Mouse (Mus musculus): ENCODE data around the gene Casc4. TPM values are rescaled to one million over a fixed set of nuclear protein-coding genes. Genes with fewer than 3 reads are reported as not detected.
A peak's percentile ranks its signal among the peaks of the same experiment; 100 is the strongest.

The Casc4 gene
- total and polyA plus RNA-seq, 2 experiments from 2014 or later, result 8.7 to 21.9 TPM

DNA sequence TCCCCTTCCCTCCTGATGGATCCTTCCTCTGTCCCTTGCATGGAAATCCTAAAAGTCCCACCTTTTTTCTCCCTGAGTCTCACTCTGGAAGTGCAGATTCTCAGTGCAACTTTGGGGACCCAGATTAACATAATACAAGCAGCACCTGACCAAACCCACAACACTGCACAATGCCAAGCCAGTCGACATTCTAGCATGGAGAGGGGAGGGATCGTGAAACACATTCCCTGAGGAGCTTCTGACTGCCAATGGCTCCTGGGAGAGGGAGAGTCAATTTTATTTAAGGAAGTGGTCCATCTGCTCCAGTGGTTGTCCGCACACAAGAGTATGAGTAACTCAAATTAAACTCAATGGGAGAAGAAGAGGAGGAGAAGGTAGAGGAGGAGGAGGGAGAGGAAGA is 31.8 kb upstream of the Casc4 start:
- no peak for ATAC-seq (ENCODE audit: insufficient read depth, low read depth)
- Histone ChIP-seq H3K4me1 (ENCODE audit: control insufficient read depth, insufficient read depth) (no peaks in the 10 kb centered on the region), H3K27me3 (ENCODE audit: control insufficient read depth, insufficient read depth, low read length) (no peaks in the 10 kb centered on the region), H3K4me2 (ENCODE audit: low read depth, low read length) (no peak overlapping the region), H3K9ac (replicated peaks; ENCODE audit: low read depth, low read length) (no peak overlapping the region), H3K4me3 (ENCODE audit: low read depth, low read length) (no peak overlapping the region), H3K36me3 (replicated peaks; ENCODE audit: control insufficient read depth, insufficient read depth, low read length) (no peaks in the 10 kb centered on the region), H3K27ac (ENCODE audit: low read depth) (no peak overlapping the region), H3K9me3 (replicated peaks; ENCODE audit: control insufficient read depth, low read length) (no peaks in the 10 kb centered on the region; the same call in 1 of the 2 replicates)
- no peak for DNase-seq (ENCODE audit: low spot score)
- TF ChIP-seq CTCF (IDR thresholded peaks at IDR 0.05; ENCODE audit: low read depth), result no peak
- no peak for TF ChIP-seq EP300 (IDR thresholded peaks at IDR 0.05; ENCODE audit: low read depth)
- WGBS, result 26% methylated on average over 3 of the region's 3 CpGs

DNA sequence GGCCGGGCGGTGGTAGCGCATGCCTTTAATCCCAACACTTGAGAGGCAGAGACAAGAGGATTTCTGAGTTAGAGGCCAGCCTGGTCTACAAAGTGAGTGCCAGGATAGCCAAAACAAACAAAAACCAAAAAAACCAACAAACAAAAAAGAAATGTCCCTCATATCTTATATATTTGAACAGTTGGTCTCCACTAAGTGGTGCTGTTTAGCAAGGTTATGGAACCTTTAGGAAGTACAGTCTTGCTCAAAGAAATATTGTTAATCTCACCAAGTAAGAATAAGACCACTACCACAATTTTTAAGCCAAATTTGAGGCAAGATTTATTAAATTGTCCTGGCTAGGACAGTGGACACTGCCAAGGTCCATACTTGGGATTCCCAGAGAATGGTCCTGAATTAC is 25.3 kb upstream of the Casc4 start:
- TF ChIP-seq EP300 (IDR thresholded peaks at IDR 0.05; ENCODE audit: low read depth) (no peak), CTCF (IDR thresholded peaks at IDR 0.05; ENCODE audit: low read depth) (peak; percentile 14; the same call in 1 of the 2 replicates)
- no peak overlapping the region for H3K4me2 ChIP-seq (ENCODE audit: low read depth, low read length)
- WGBS, result 94% methylated on average over 3 of the region's 3 CpGs
- ATAC-seq (ENCODE audit: insufficient read depth, low read depth), result no peak
- no peak overlapping the region for H3K4me3 ChIP-seq (ENCODE audit: low read depth, low read length)
- no peaks in the 10 kb centered on the region for H3K27me3 ChIP-seq (ENCODE audit: control insufficient read depth, insufficient read depth, low read length)
- no peak for DNase-seq (ENCODE audit: low spot score)
- no peaks in the 10 kb centered on the region for H3K36me3 ChIP-seq (replicated peaks; ENCODE audit: control insufficient read depth, insufficient read depth, low read length)
- H3K9ac ChIP-seq (replicated peaks; ENCODE audit: low read depth, low read length), result no peak overlapping the region
- no peaks in the 10 kb centered on the region; the same call in 1 of the 2 replicates for H3K9me3 ChIP-seq (replicated peaks; ENCODE audit: control insufficient read depth, low read length)
- H3K27ac ChIP-seq (ENCODE audit: low read depth), result no peak overlapping the region
- H3K4me1 ChIP-seq (ENCODE audit: control insufficient read depth, insufficient read depth), result no peaks in the 10 kb centered on the region

DNA sequence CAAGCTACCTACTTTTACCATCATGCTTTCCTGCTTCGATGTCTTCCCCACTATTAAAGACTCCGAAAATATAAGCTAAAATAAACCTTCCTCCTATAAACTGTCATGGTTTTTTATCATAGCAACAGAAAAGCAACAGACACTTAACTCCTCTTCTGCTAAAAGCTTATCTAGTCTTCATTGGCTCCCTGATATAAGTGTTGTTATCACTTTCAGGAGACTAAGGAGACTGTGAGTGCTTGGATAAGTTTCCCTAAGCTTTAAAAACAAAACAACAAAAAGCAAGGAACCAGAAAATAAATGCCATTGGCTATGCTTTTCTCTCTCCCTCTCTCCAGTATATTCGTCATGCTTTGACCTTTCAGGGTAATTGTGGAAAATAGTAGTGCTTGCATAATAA is 24.5 kb upstream of the Casc4 start:
- DNase-seq (ENCODE audit: low spot score) (no peak), ATAC-seq (ENCODE audit: insufficient read depth, low read depth) (no peak)
- no peaks in the 10 kb centered on the region for H3K36me3 ChIP-seq (replicated peaks; ENCODE audit: control insufficient read depth, insufficient read depth, low read length)
- no peaks in the 10 kb centered on the region for H3K27me3 ChIP-seq (ENCODE audit: control insufficient read depth, insufficient read depth, low read length)
- no peaks in the 10 kb centered on the region for H3K4me1 ChIP-seq (ENCODE audit: control insufficient read depth, insufficient read depth)
- H3K27ac ChIP-seq (ENCODE audit: low read depth), result no peak overlapping the region
- no peak overlapping the region for H3K4me3 ChIP-seq (ENCODE audit: low read depth, low read length)
- TF ChIP-seq CTCF (IDR thresholded peaks at IDR 0.05; ENCODE audit: low read depth) (no peak), EP300 (IDR thresholded peaks at IDR 0.05; ENCODE audit: low read depth) (no peak)
- H3K9ac ChIP-seq (replicated peaks; ENCODE audit: low read depth, low read length), result no peak overlapping the region
- no peak overlapping the region for H3K4me2 ChIP-seq (ENCODE audit: low read depth, low read length)
- H3K9me3 ChIP-seq (replicated peaks; ENCODE audit: control insufficient read depth, low read length), result no peaks in the 10 kb centered on the region; the same call in 1 of the 2 replicates
- WGBS, result 65% methylated on average over 3 of the region's 3 CpGs

DNA sequence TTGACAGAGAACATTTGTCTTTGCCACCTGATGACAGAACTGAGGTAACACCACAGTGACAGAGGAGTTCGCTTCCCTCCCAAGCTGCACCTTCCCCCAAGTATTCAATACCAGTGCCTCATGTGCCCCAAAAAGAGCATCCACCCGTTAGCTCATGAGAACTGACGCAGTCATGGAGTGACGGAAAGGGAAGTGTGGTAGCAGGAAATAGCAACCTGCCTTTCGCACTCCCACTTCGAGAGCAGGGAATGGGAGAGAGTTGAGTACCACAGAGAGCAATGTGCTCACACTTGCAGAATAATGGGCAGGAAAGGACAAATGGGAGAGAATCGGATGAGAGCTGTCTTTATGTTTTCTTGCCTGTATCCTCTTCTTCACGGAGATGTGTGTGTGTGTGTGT is 20.7 kb upstream of the Casc4 start:
- ATAC-seq (ENCODE audit: insufficient read depth, low read depth), result no peak

DNA sequence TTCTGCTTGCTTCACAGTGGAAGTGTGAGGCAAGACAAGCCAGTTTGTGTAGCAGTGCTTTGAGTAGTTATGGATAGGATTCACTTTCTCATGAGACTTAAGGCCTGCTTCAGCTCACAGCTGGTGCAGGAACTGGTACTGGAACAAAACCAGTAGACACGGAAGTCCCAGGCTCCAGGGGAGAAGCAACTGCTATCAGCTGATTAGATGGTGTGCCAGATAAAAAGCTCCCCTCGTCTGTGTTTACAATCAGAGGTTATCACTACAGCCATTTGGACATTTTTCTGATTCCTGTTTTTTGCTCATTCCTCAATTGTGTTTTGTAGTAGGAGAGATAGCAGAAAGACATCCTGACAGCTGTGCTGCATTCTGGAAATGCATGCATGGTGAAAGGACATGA is 14.7 kb upstream of the Casc4 start:
- H3K4me1 ChIP-seq (ENCODE audit: control insufficient read depth, insufficient read depth), result no peaks in the 10 kb centered on the region
- H3K27me3 ChIP-seq (ENCODE audit: control insufficient read depth, insufficient read depth, low read length), result no peaks in the 10 kb centered on the region
- H3K9me3 ChIP-seq (replicated peaks; ENCODE audit: control insufficient read depth, low read length), result no peaks in the 10 kb centered on the region; the same call in 1 of the 2 replicates
- no peak for ATAC-seq (ENCODE audit: insufficient read depth, low read depth)
- H3K9ac ChIP-seq (replicated peaks; ENCODE audit: low read depth, low read length), result no peak overlapping the region
- no peak overlapping the region for H3K27ac ChIP-seq (ENCODE audit: low read depth)
- no peak overlapping the region for H3K4me3 ChIP-seq (ENCODE audit: low read depth, low read length)
- TF ChIP-seq EP300 (IDR thresholded peaks at IDR 0.05; ENCODE audit: low read depth) (no peak), CTCF (IDR thresholded peaks at IDR 0.05; ENCODE audit: low read depth) (no peak)
- H3K4me2 ChIP-seq (ENCODE audit: low read depth, low read length), result no peak overlapping the region
- no peaks in the 10 kb centered on the region for H3K36me3 ChIP-seq (replicated peaks; ENCODE audit: control insufficient read depth, insufficient read depth, low read length)
- no peak for DNase-seq (ENCODE audit: low spot score)
- WGBS, result 6% methylated on average over 2 of the region's 2 CpGs

More for the DNA sequence above, 20.7 kb upstream of the Casc4 start:
- Histone ChIP-seq H3K27me3 (ENCODE audit: control insufficient read depth, insufficient read depth, low read length) (no peaks in the 10 kb centered on the region), H3K4me3 (ENCODE audit: low read depth, low read length) (no peak overlapping the region), H3K9ac (replicated peaks; ENCODE audit: low read depth, low read length) (no peak overlapping the region), H3K27ac (ENCODE audit: low read depth) (no peak overlapping the region), H3K9me3 (replicated peaks; ENCODE audit: control insufficient read depth, low read length) (no peaks in the 10 kb centered on the region; the same call in 1 of the 2 replicates), H3K36me3 (replicated peaks; ENCODE audit: control insufficient read depth, insufficient read depth, low read length) (no peaks in the 10 kb centered on the region), H3K4me1 (ENCODE audit: control insufficient read depth, insufficient read depth) (no peaks in the 10 kb centered on the region), H3K4me2 (ENCODE audit: low read depth, low read length) (no peak overlapping the region)
- no peak for TF ChIP-seq EP300 (IDR thresholded peaks at IDR 0.05; ENCODE audit: low read depth)
- TF ChIP-seq CTCF (IDR thresholded peaks at IDR 0.05; ENCODE audit: low read depth), result no peak
- 41% methylated on average over 8 of the region's 8 CpGs for WGBS
- no peak for DNase-seq (ENCODE audit: low spot score)

DNA sequence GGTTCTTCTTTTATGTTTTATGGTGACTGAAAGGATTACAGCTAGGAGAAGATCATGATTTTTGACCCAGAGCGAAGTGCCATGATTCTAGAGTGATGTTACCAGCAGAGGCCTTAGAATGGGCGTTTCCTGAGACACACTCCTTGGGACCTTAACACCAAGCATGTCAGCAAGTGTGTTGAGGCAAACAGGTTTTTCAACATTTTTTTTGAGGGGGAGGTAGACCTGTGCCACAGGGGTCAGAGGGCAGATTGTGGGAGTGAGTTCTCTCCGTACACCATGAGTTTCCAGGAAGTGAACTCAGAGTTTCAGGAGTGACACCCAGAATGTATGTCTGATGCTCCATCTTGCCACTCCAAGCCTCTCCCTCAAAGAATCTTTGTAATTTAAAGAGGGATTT is 12.8 kb upstream of the Casc4 start:
- DNase-seq (ENCODE audit: low spot score), result no peak
- no peak for ATAC-seq (ENCODE audit: insufficient read depth, low read depth)
- Histone ChIP-seq H3K27ac (ENCODE audit: low read depth) (no peak overlapping the region), H3K4me3 (ENCODE audit: low read depth, low read length) (no peak overlapping the region), H3K9ac (replicated peaks; ENCODE audit: low read depth, low read length) (no peak overlapping the region), H3K27me3 (ENCODE audit: control insufficient read depth, insufficient read depth, low read length) (no peaks in the 10 kb centered on the region), H3K4me1 (ENCODE audit: control insufficient read depth, insufficient read depth) (no peaks in the 10 kb centered on the region), H3K9me3 (replicated peaks; ENCODE audit: control insufficient read depth, low read length) (no peaks in the 10 kb centered on the region), H3K36me3 (replicated peaks; ENCODE audit: control insufficient read depth, insufficient read depth, low read length) (no peaks in the 10 kb centered on the region), H3K4me2 (ENCODE audit: low read depth, low read length) (no peak overlapping the region)
- no peak for TF ChIP-seq EP300 (IDR thresholded peaks at IDR 0.05; ENCODE audit: low read depth)
- 76% methylated on average over 3 of the region's 3 CpGs for WGBS
